Mouse (Mus musculus): ENCODE measurements around the gene Trim14. TPM values are rescaled to one million over a fixed set of nuclear protein-coding genes. Genes with fewer than 3 reads are reported as not detected.
A peak's percentile ranks its signal among the peaks of the same experiment; 100 is the strongest.

The Trim14 gene
- polyA plus RNA-seq, 1 experiment from 2014 or later, result 1.7 TPM

GRCm38 (mm10) chr4:46560069-46560705 lies 24.2 kb upstream of the Trim14 start:
- no peaks in the 10 kb centered on the region for H3K36me3 ChIP-seq

GRCm38 (mm10) chr4:46558672-46559667 lies 23.0 kb upstream of the Trim14 start:
- WGBS, result 55% methylated on average over 22 of the region's 22 CpGs

More at GRCm38 (mm10) chr4:46560069-46560705, 24.2 kb upstream of the Trim14 start:
- H3K4me1 ChIP-seq (replicated peaks), result peaks cover 4% of the 10 kb centered on the region; the same call in 1 of the 2 replicates
- 78% methylated on average over 14 of the region's 14 CpGs for WGBS
- no peaks in the 10 kb centered on the region for H3K9me3 ChIP-seq (replicated peaks)
- H3K4me3 ChIP-seq, result no peak overlapping the region
- no peak overlapping the region for H3K27ac ChIP-seq
- no peak overlapping the region for H3K4me2 ChIP-seq
- H3K27me3 ChIP-seq, result peaks cover 3% of the 10 kb centered on the region; the same call in 1 of the 2 replicates
- ATAC-seq (replicated peaks; ENCODE audit: insufficient number of reproducible peaks, insufficient read depth, low FRiP score, low read depth), result no peak
- H3K9ac ChIP-seq, result no peak overlapping the region

GRCm38 (mm10) chr4:46556933-46557332 lies 21.0 kb upstream of the Trim14 start:
- WGBS, result 62% methylated on average over 3 of the region's 3 CpGs

More at GRCm38 (mm10) chr4:46558672-46559667, 23.0 kb upstream of the Trim14 start:
- ATAC-seq (replicated peaks; ENCODE audit: insufficient number of reproducible peaks, insufficient read depth, low FRiP score, low read depth), result no peak
- H3K27ac ChIP-seq, result no peak overlapping the region
- H3K36me3 ChIP-seq, result no peaks in the 10 kb centered on the region
- H3K9me3 ChIP-seq (replicated peaks), result no peaks in the 10 kb centered on the region
- no peak overlapping the region for H3K9ac ChIP-seq
- no peak overlapping the region for H3K4me3 ChIP-seq
- H3K4me2 ChIP-seq, result no peak overlapping the region
- H3K4me1 ChIP-seq (replicated peaks), result peaks cover 5% of the 10 kb centered on the region
- peaks cover 3% of the 10 kb centered on the region; the same call in 1 of the 2 replicates for H3K27me3 ChIP-seq

GRCm38 (mm10) chr4:46555762-46556161 lies 19.8 kb upstream of the Trim14 start:
- Histone ChIP-seq H3K9me3 (replicated peaks) (no peaks in the 10 kb centered on the region), H3K27ac (no peak overlapping the region), H3K4me2 (no peak overlapping the region), H3K4me3 (no peak overlapping the region), H3K36me3 (no peaks in the 10 kb centered on the region), H3K9ac (no peak overlapping the region), H3K27me3 (peaks cover 3% of the 10 kb centered on the region; the same call in 1 of the 2 replicates), H3K4me1 (replicated peaks) (peaks cover 8% of the 10 kb centered on the region)
- 76% methylated on average over 9 of the region's 9 CpGs for WGBS
- no peak for ATAC-seq (replicated peaks; ENCODE audit: insufficient number of reproducible peaks, insufficient read depth, low FRiP score, low read depth)

More at GRCm38 (mm10) chr4:46556933-46557332, 21.0 kb upstream of the Trim14 start:
- peaks cover 8% of the 10 kb centered on the region for H3K4me1 ChIP-seq (replicated peaks)
- H3K36me3 ChIP-seq, result no peaks in the 10 kb centered on the region
- no peak overlapping the region for H3K4me2 ChIP-seq
- H3K9me3 ChIP-seq (replicated peaks), result no peaks in the 10 kb centered on the region
- ATAC-seq (replicated peaks; ENCODE audit: insufficient number of reproducible peaks, insufficient read depth, low FRiP score, low read depth), result no peak
- peaks cover 3% of the 10 kb centered on the region; the same call in 1 of the 2 replicates for H3K27me3 ChIP-seq
- no peak overlapping the region for H3K4me3 ChIP-seq
- H3K9ac ChIP-seq, result no peak overlapping the region
- no peak overlapping the region for H3K27ac ChIP-seq

- WGBS, result 78% methylated on average over 10 of the region's 10 CpGs
- peak overlapping the region; percentile 27; the same call in 1 of the 2 replicates for H3K27ac ChIP-seq
- no peak for ATAC-seq (replicated peaks; ENCODE audit: insufficient number of reproducible peaks, insufficient read depth, low FRiP score, low read depth)
- peaks cover 8% of the 10 kb centered on the region for H3K4me1 ChIP-seq (replicated peaks)
- peaks cover 3% of the 10 kb centered on the region; the same call in 1 of the 2 replicates for H3K27me3 ChIP-seq
- H3K9ac ChIP-seq, result no peak overlapping the region
- no peak overlapping the region for H3K4me3 ChIP-seq
- no peaks in the 10 kb centered on the region for H3K36me3 ChIP-seq
- no peaks in the 10 kb centered on the region for H3K9me3 ChIP-seq (replicated peaks)
- H3K4me2 ChIP-seq, result no peak overlapping the region
These were observed 18.5 kb upstream of the Trim14 start for GRCm38 (mm10) chr4:46554295-46555069.

GRCm38 (mm10) chr4:46553864-46554263 lies 17.9 kb upstream of the Trim14 start:
- Histone ChIP-seq H3K4me1 (replicated peaks) (peaks cover 8% of the 10 kb centered on the region), H3K36me3 (no peaks in the 10 kb centered on the region), H3K4me2 (no peak overlapping the region), H3K27me3 (peaks cover 5% of the 10 kb centered on the region; the same call in 1 of the 2 replicates), H3K9ac (no peak overlapping the region), H3K27ac (peak overlapping the region; percentile 27; the same call in 1 of the 2 replicates), H3K9me3 (replicated peaks) (no peaks in the 10 kb centered on the region), H3K4me3 (no peak overlapping the region)
- 21% methylated on average over 1 of the region's 1 CpGs for WGBS
- no peak for ATAC-seq (replicated peaks; ENCODE audit: insufficient number of reproducible peaks, insufficient read depth, low FRiP score, low read depth)

- Histone ChIP-seq H3K4me3 (no peak overlapping the region), H3K27ac (no peak overlapping the region), H3K4me1 (replicated peaks) (peaks cover 8% of the 10 kb centered on the region), H3K4me2 (no peak overlapping the region), H3K27me3 (peaks cover 20% of the 10 kb centered on the region), H3K36me3 (no peaks in the 10 kb centered on the region), H3K9ac (no peak overlapping the region), H3K9me3 (replicated peaks) (no peaks in the 10 kb centered on the region)
- WGBS, result 61% methylated on average over 8 of the region's 8 CpGs
- no peak for ATAC-seq (replicated peaks; ENCODE audit: insufficient number of reproducible peaks, insufficient read depth, low FRiP score, low read depth)
These were observed 14.5 kb upstream of the Trim14 start for GRCm38 (mm10) chr4:46550406-46550805.

- ATAC-seq (replicated peaks; ENCODE audit: insufficient number of reproducible peaks, insufficient read depth, low FRiP score, low read depth), result no peak
- H3K9ac ChIP-seq, result no peak overlapping the region
- H3K36me3 ChIP-seq, result no peaks in the 10 kb centered on the region
- no peaks in the 10 kb centered on the region for H3K9me3 ChIP-seq (replicated peaks)
- peaks cover 20% of the 10 kb centered on the region for H3K27me3 ChIP-seq
- H3K4me2 ChIP-seq, result no peak overlapping the region
- H3K4me1 ChIP-seq (replicated peaks), result peaks cover 8% of the 10 kb centered on the region
- H3K27ac ChIP-seq, result no peak overlapping the region
- H3K4me3 ChIP-seq, result no peak overlapping the region
- WGBS, result 69% methylated on average over 9 of the region's 10 CpGs
These were observed 14.0 kb upstream of the Trim14 start for GRCm38 (mm10) chr4:46549979-46550378.

- Histone ChIP-seq H3K9ac (no peak overlapping the region), H3K9me3 (replicated peaks) (no peaks in the 10 kb centered on the region), H3K27ac (no peak overlapping the region), H3K4me3 (no peak overlapping the region), H3K36me3 (no peaks in the 10 kb centered on the region), H3K27me3 (peaks cover 20% of the 10 kb centered on the region), H3K4me1 (replicated peaks) (no peaks in the 10 kb centered on the region), H3K4me2 (no peak overlapping the region)
- ATAC-seq (replicated peaks; ENCODE audit: insufficient number of reproducible peaks, insufficient read depth, low FRiP score, low read depth), result no peak
- 46% methylated on average over 6 of the region's 6 CpGs for WGBS
These were observed 10.8 kb upstream of the Trim14 start for GRCm38 (mm10) chr4:46546709-46547108.

GRCm38 (mm10) chr4:46545498-46545897 lies 9.6 kb upstream of the Trim14 start:
- Histone ChIP-seq H3K4me2 (no peak overlapping the region), H3K27ac (no peak overlapping the region), H3K9me3 (replicated peaks) (no peaks in the 10 kb centered on the region), H3K27me3 (peaks cover 26% of the 10 kb centered on the region), H3K4me3 (no peak overlapping the region), H3K36me3 (no peaks in the 10 kb centered on the region), H3K4me1 (replicated peaks) (no peaks in the 10 kb centered on the region), H3K9ac (no peak overlapping the region)
- no peak for ATAC-seq (replicated peaks; ENCODE audit: insufficient number of reproducible peaks, insufficient read depth, low FRiP score, low read depth)
- 13% methylated on average over 9 of the region's 9 CpGs for WGBS

GRCm38 (mm10) chr4:46544313-46544712 lies 8.4 kb upstream of the Trim14 start:
- H3K27me3 ChIP-seq, result peaks cover 38% of the 10 kb centered on the region
- H3K4me3 ChIP-seq, result no peak overlapping the region
- H3K4me2 ChIP-seq, result no peak overlapping the region
- no peaks in the 10 kb centered on the region for H3K9me3 ChIP-seq (replicated peaks)
- no peaks in the 10 kb centered on the region for H3K4me1 ChIP-seq (replicated peaks)
- no peak for ATAC-seq (replicated peaks; ENCODE audit: insufficient number of reproducible peaks, insufficient read depth, low FRiP score, low read depth)
- H3K36me3 ChIP-seq, result no peaks in the 10 kb centered on the region
- H3K27ac ChIP-seq, result no peak overlapping the region
- H3K9ac ChIP-seq, result no peak overlapping the region
- WGBS, result 21% methylated on average over 1 of the region's 1 CpGs
